In genomic region chr12:64829662-64830249, GRCm38 (mm10) we compare ENCODE assay signal across 9 mouse cellular contexts.
DNase-seq lines count a peak whose midpoint lies in the region; ATAC-seq and TF ChIP-seq lines count a peak whose summit lies in the region.
"Had no signal": no experiment of that assay in that cellular context is flagged by ENCODE, and none has a peak within 500 bp of the region (broad histone marks: within the 10 kb centered on the region; RNA-seq: fewer than 3 reads in every experiment).

No protein-coding gene starts in this region.

- no peaks in the 10 kb centered on the region for H3K27me3 ChIP-seq in heart, adult 2 months (ENCODE audit: control insufficient read depth, insufficient read depth, low read length)
- peaks cover 18% of the 10 kb centered on the region for H3K27me3 ChIP-seq in Patski
- H3K27me3 ChIP-seq in hindbrain, embryonic 12.5 days: no peaks in the 10 kb centered on the region
- H3K27me3 ChIP-seq: liver, embryonic 15.5 days had no signal

- TF ChIP-seq EP300 in heart, adult 2 months (IDR thresholded peaks at IDR 0.05; ENCODE audit: insufficient read depth, low read depth, low read length): no peak

- H3K79me2 ChIP-seq in heart, adult 2 months (replicated peaks; ENCODE audit: control insufficient read depth, insufficient read depth, low read length): no peaks in the 10 kb centered on the region

- in situ Hi-C loops in Patski (cut with MboI; ENCODE audit: low pct_unique_long_range_greater_than_20kb): no loop called here

- CTCF ChIA-PET in Patski (lab: Charles Lee): no interaction called here

- POLR2A ChIA-PET in Patski (lab: Charles Lee): no interaction called here

- no peak for ATAC-seq in Patski
- peak; percentile 72 for ATAC-seq in hindbrain, embryonic 12.5 days (ENCODE audit: low FRiP score)

- intact Hi-C loops in heart, adult 2 months (cut with DNase I): no loop called here
- intact Hi-C loops in gastrocnemius, postnatal 14 days (cut with DNase I; ENCODE audit: low total_unique reads): no loop called here

- H3K36me3 ChIP-seq in heart, adult 2 months (ENCODE audit: control insufficient read depth, insufficient read depth, low read length): no peaks in the 10 kb centered on the region
- H3K36me3 ChIP-seq in hindbrain, embryonic 12.5 days: no peaks in the 10 kb centered on the region
- H3K36me3 ChIP-seq: liver, embryonic 15.5 days had no signal

- 3% methylated on average over 1 of the region's 1 CpGs for WGBS in heart, adult 2 months
- 7% methylated on average over 1 of the region's 1 CpGs for WGBS in hindbrain, embryonic 12.5 days

- peak; percentile 80 for TF ChIP-seq CTCF in heart, adult 2 months (IDR thresholded peaks at IDR 0.05)
- peak; percentile 52 for TF ChIP-seq CTCF in Patski (IDR thresholded peaks at IDR 0.05)

- no peak for DNase-seq in heart, adult 2 months
- DNase-seq in heart, adult 11 months: no peak
- DNase-seq in 3T3-L1 (ENCODE audit: low read depth, low spot score): peak; percentile 74
- DNase-seq in Patski (ENCODE audit: low read depth, low spot score): no peak
- peak; percentile 75 for DNase-seq in mesoderm, embryonic 11.5 days (ENCODE audit: low read depth, low spot score)
- no peak for DNase-seq in thymus, adult 18-20 months
- DNase-seq in gastrocnemius, postnatal 14 days: no peak

- no peak for TF ChIP-seq POLR2A in heart, adult 2 months (IDR thresholded peaks at IDR 0.05; ENCODE audit: insufficient read depth, low read depth, low read length)

- no peaks in the 10 kb centered on the region for H3K4me1 ChIP-seq in heart, adult 2 months (ENCODE audit: control insufficient read depth, insufficient read depth, low read length)
- H3K4me1 ChIP-seq in hindbrain, embryonic 12.5 days: no peaks in the 10 kb centered on the region
- H3K4me1 ChIP-seq: liver, embryonic 15.5 days had no signal

- no peak overlapping the region for H3K4me2 ChIP-seq in hindbrain, embryonic 12.5 days (replicated peaks)
- H3K4me2 ChIP-seq: liver, embryonic 15.5 days had no signal

- H3K9me3 ChIP-seq in hindbrain, embryonic 12.5 days (replicated peaks): no peaks in the 10 kb centered on the region
- H3K9me3 ChIP-seq: liver, embryonic 15.5 days had no signal

- H3K4me3 ChIP-seq in heart, adult 2 months: no peak overlapping the region
- H3K4me3 ChIP-seq in hindbrain, embryonic 12.5 days: no peak overlapping the region
- H3K4me3 ChIP-seq: liver, embryonic 15.5 days had no signal

- H3K27ac ChIP-seq in heart, adult 2 months: no peak overlapping the region
- no peak overlapping the region for H3K27ac ChIP-seq in hindbrain, embryonic 12.5 days
- H3K27ac ChIP-seq: liver, embryonic 15.5 days had no signal

- no peak overlapping the region for H3K9ac ChIP-seq in heart, adult 2 months (ENCODE audit: low read depth, low read length)
- H3K9ac ChIP-seq in hindbrain, embryonic 12.5 days: no peak overlapping the region
- H3K9ac ChIP-seq: liver, embryonic 15.5 days had no signal

Comparison
In these comparisons a context has a peak if more than half of its experiments do, and no peak if none do; other contexts are left out.
1. DNase-seq: peak in 3T3-L1 (single experiment) and mesoderm, embryonic 11.5 days (single experiment); none in heart, adult 2 months (0 of 2), heart, adult 11 months (single experiment), Patski (single experiment), thymus, adult 18-20 months (0 of 2) and gastrocnemius, postnatal 14 days (single experiment).